Mouse (Mus musculus) induced T-regulatory cell, adult 2 months (primary cell): Measurements from ENCODE around the gene Fnip1.

Experiments
- DNase-seq: peaks from one replicate; pipeline ENCODE4 v3.0.0-alpha.2; 2012; ENCODE audit warnings: low read depth

Gene Fnip1

DNA sequence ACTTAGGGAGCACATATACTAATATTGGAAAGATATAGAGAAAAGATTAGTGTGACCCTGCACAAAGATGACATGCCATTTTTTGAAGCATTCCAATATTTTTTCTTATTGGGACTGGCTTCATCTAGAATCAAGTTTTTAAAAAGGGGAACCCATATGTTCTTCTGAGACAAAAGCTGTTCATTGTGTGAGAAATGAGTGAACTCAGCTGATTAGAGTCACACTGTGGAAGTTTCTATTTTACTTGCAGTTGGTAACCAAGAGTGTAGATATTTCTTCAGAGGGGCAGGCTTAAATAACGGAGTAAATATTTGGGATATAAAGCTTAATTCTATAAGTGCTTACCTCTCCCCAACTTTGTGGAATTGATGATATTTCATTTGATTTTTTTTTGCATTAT is 20.2 kb downstream of the Fnip1 start:
- no peak for DNase-seq

DNA sequence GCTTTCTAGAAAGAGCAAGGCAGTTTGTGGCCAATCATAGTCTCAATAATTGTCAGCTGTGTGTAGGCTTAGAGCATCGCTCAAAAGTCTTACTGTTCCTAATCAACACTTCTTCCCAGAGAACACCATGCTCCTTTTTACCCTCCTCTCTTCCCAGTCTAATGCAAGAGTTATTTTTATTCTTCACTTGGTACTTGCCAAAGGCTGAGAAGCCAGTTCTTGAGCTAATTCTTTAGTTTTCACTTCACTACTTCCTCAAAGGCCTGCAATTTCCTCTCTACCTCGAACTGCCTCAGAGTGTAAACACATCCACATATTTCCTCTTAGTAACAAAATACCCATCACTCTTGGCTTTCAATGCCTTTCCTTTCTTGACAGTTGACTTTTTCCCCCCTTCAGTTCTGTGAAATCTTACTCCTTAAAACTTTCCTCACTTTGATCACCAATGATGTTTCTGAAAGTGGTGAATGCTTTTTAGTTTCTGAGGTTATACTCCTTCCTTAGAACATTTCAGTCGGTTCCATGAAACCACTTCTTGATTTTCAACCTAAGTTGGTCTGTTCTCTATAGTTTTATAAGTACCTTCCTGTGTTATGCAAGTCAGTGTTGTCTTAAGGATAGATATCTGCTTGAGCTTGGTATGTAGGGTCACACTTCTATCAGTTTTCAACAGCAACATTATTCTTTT is 26.7 kb downstream of the Fnip1 start:
- DNase-seq, result peak; percentile 58

DNA sequence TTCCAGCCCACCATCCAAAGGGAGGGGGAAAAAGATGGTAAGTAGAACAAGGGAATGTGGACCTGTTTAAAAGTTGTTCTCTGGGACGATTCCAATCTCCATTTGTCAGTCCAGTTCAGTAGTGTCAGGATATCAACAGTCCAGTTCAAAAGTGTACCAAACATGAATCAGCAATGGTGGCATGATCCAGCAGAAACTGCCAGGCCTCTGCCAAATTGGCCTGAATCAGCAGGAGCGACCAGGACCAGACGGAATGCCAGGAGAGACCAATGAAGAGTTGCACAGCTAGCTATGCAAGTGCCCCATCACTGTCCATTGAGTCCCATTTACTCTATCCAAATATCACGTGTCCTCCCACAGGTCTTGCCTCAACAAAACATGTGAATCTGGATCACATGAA is 34.2 kb downstream of the Fnip1 start:
- DNase-seq, result no peak

DNA sequence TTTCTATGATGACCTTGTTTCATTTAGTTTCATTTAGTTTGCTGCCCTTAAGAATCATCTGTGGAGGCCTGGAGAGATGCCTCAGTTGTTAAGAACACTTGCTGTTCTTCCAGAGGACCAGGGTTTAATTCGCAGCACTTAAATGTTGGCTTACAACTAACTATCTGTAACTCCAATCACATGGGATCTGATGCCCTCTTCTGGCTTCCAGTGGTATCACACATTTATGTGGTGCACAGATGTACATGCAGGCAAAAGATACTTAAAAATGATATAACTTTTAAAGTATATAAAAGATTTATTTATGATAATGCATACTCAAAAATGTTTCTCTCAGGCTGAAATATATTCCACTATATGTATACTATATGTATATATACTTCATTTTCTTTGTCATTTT is 40.4 kb downstream of the Fnip1 start:
- DNase-seq, result peak; percentile 71

DNA sequence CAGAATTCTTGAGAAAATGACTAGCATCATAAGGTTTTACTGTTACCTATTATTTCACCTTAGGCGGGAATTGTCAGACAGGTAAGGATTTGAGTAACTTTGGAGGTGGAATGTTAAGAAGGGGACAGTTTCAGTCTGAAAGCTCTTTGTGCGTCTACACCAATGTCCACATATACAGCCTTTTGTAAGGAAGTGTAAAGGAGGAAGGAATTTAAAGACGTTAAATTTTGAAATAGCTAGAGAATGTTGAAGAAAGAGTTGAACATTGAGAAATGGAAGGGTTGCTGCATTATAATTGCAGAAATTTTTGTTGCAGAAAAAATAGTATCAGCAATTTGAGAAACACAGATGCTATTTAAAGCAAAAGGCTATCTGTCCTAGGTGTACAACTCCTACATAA is 48.0 kb downstream of the Fnip1 start:
- no peak for DNase-seq

DNA sequence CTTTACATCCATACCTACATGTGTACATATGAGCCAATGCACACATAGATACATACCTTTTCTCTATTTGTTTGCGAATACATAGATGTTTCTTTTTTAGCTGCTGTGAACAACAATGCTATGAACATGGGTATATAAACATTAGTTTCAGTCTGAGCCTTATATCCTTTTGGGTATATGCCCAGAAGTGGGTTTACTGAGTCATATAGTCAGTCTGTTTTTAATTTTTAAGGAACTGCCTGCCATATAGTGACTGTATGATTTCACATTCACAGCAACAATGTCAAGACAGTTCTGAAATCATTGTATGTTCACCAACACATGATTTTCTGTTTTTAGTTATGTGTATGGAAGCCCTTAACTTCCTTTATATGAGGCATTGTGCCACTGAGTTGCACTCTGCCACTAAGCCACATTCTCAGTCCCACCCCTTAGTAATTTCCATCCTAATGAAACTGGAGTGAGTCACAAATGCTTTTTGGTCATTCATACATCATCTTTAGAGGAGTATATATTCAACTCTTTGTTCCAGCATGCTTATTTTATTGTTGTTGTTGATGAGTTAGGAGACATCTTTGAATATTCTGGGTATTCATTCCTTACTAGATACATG is 54.1 kb downstream of the Fnip1 start:
- DNase-seq, result no peak

DNA sequence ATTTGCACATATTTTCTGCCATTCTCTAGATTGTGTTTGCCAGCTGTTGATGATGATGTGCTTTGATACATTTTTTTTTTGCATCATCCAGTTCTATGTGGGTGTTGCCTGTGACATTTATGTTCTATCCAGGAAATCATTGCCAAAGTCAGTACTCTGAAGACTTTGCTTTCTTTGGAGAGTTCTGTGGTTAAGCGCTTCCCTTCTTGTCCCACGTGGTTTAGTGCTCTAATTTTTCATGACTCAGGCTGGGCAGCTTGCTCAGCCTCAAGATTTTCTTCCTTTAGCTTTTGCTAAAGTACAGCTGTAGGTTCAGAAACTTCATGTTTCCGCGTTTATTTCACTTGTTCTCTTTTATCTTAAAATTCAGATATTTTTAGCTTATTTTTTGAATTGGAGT is 54.6 kb downstream of the Fnip1 start:
- DNase-seq, result peak; percentile 65

DNA sequence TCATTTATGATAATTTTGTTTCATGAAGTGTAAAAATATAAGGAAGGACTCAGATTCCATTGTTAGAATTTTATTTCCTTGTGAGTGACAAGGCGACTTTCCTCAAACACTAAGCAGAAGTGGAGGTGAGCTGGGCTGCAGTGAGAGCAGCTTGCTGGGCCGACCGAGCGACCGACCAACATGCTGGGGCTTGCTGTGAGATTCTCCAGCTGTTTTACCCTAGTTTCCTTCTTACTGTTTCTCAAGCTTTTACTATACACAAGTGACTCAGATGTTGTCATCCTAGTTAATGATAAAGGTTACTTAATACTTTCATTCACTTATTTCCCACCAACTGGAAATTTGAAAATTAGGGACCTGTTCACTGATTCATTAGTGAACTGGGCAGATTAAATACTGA is 61.8 kb downstream of the Fnip1 start:
- no peak for DNase-seq

DNA sequence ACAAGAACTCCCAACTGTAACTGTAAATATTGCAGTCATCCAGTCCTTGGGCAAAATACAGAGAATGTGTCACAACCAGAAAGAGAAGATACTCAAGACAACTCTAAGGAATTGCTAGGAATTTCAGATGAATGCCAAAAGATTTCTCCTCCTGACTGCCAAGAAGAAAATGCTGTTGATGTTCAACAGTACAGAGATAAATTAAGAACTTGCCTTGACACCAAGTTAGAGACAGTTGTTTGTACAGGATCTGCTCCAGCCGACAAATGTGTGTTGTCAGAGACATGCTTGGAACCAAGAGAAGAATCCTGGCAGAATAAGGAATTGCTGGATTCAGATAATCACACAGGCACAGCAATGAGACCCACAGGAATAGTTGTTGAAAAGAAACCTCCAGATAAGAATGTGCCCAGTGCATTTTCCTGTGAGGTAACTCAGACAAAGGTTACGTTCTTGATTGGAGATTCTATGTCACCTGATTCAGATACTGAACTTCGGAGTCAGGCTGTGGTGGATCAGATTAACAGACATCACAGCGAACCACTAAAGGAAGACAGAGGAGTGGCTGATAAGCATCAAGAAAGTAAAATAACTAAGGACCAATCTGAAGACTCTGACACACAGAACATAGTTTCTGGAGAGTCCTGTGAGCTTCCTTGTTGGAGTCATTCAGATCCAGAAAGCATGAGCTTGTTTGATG is 64.7 kb downstream of the Fnip1 start:
- DNase-seq, result peak; percentile 37

DNA sequence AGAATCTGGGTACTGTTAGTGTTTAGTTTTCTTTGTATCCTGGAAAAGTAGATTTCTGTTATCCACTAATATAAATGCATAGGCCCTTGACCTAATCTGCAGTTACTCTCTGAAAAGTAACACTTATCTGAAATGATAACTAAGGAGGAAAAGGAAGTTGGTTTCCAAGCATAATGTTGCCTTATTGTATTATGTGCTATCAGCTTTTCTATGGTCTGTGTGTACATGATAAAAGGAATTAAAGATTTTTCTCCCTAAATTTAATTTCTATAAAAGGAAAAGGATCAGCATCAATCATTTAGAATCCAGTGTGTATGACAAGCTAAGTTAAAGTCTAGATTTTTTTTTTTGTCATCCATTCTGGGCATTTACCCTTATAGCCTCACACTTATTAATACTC is 75.6 kb downstream of the Fnip1 start:
- no peak for DNase-seq

DNA sequence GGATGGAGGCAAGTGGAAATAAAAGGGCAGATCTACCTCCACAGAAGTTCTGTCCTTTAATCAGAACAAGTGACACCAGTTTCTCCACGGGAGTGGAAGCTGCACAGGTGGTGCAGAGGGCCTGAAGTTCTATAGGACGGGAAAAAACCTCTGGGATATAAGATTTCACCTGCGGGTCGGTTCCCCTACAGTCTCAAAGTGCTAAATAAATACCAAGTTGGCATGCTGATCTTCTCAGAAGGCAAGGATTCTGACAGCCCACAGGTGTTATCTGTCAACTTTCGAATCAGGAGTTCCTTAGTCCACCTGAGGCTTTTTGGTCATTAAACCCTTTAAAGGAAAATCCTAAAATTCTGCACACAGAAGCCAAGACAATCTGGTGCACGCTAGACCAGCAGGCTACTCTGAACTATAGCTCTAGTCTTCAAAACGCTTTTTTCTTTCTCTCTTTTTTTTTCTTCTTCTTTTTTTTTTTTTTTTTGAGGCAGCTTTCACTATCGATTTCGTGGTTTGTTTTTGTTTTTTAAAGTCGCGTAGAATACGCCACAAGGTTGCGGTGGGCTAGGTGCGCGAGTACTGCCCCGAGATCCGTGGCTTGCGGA is 84.0 kb downstream of the Fnip1 start:
- DNase-seq, result no peak

DNA sequence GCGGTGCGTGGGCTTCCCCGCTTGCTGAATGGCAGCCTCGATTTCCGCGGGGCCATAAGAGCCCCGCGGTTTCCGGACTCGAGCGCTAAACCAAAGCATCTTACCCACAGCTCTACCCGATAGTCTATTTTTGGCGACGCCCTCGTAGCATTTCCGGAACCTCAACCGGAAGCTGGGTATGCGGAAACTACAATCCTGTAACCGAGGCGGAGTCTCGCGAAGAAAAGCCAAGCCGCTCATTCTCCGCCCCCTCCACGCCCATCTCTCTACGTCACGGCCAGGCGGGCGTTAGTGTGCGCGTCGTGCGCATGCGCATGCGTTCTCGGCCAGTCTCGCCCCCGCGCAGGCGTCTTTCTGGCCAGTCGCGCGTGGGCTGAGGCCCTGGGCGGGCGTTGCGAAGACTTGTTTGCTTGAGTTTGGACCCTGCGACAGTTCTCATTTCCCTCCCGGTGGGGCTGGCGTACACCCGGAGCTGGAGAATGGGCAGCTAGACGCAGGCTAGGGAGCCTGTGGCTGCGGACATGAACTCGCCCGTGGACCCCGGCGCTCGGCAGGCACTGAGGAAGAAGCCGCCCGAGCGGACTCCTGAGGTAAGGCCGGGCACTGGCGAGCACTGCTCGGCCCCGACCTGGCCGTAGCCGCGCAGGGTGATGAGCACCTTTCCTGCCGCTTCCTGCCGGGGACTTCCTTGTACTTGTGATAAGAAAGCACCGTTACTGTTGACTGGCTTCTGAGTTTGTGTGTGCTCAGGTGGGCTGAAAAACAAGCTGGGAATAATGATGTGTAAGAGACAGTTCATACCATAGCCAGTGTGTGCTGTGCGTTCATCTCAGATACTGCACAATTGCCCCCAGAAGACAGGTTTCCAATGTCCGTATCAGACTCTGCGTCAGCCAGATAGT is 84.8 kb downstream of the Fnip1 start, which contains the start of gene Rapgef6:
Gene Rapgef6, plus strand, starts transcription at position 319 of the 902 bp plus-strand sequence.
- peak; percentile 100 for DNase-seq

DNA sequence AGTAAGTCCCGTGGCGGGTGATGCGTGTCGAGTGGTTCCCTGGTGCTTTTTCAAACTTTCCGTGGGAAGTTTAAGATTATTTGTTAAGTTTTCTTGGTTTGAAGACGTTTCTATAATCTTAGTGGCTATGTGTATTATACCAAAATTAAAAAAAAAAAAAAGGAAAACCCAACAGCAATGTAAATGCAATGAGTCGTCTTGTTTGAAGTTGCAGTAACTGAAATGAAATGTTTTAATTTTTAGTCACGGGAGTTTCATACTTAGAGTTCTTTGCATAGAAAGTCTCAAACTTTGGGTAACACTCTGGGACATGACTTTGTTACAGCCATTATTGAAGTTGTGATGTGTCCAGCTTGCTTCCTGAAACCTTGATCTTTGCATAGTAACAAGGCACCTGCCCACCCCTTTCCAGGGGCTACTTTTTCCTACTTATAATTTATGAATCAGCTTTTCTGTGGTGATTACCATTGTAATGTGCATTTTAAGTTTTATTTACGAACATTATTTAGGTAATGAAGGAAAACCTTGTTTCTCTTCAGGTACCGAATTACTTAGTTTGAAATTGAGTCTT is 85.5 kb downstream of the Fnip1 start:
- no peak for DNase-seq

DNA sequence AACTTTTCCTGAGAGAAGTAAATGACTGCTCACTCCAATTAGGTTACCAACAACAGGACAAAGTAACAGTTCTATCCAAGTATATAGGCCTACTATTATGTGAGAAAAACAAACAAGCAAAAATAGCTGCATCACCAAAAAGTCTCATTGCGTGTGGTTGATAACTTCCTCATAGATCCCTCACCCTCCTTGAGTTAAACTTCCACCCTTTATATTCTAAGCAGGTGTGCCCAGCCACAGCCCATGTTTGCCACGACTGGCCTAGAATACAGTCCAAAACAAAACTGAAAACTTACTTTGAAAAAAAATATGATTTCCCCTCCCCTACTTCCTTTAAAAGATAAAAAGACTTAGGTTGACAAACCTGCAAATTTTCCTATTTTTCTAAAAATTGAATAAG is 90.0 kb downstream of the Fnip1 start:
- peak; percentile 52 for DNase-seq

DNA sequence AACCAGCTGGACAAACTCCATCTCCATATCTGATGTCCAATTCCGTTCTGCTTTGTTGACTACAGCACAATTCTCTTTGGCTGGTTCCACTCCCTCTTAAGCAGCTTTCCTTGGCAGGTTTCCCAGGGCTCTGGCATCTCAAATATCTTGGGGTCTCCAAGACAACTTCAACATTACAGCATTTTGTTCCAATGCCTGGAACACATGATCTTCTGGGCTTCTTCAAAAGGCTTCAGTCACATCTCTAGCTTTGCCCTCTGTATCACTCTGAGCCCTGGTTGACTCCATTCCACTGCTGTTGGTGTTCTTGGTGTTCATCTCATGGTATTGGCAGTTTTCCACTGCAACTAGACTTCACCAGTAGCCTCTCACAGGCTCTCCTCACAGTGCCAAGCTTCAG is 92.4 kb downstream of the Fnip1 start:
- DNase-seq, result no peak

DNA sequence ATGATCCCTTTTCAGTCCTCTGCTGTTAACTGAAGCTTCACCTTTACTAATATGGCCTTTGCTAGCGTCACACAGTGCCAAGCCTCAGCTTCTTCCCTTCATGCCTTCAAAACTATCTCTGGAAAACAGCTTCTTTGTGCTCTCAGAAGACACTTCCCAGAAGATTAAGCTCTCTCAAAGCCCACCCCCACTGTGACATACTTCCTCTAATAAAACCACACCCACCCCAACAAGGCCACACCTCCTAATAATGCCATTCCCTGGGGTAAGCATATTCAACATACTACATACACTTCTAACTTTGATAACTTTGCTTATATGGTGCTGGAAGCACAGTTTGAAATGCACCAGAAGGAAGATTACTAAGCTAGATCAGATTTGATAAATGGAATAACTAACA is 92.9 kb downstream of the Fnip1 start:
- DNase-seq, result no peak

DNA sequence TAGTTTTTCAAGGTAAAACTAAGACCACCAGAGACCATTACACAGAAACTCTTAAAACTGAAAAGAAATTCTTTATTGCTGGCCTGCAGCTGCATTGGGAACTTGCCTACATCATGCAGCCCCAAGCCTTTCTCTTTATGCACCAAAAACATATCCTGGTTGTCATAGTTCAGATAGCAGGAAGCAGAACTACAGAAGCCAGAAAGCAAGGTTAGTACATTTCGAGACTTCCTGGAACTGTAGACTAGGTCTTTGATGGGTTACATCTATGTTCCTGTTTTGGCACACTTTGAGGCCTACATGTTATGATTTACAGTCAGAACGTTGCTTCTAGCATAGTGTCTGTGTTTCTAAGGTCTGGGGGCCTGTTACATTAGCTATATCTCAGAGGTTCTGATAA is 95.8 kb downstream of the Fnip1 start:
- DNase-seq, result peak; percentile 71

DNA sequence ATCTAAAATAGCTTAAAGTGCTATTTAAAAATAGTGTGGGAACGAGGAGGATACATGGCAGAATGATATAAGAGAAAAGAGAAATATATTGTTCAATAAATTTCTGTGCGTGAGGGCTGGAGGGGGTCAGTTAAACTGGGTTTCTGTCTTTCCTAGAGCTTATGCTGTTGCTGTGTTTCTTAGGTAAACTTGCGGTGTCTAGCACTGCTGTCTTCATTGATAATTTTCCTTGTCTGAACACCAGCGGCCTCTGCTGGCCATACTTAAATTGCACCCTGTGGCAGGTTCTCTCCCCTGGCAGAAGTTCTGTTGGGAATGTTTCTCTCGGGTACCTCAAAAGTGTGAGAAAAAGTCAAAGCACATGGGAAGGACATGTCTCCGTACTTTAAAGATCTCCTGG is 96.9 kb downstream of the Fnip1 start:
- peak; percentile 89 for DNase-seq

DNA sequence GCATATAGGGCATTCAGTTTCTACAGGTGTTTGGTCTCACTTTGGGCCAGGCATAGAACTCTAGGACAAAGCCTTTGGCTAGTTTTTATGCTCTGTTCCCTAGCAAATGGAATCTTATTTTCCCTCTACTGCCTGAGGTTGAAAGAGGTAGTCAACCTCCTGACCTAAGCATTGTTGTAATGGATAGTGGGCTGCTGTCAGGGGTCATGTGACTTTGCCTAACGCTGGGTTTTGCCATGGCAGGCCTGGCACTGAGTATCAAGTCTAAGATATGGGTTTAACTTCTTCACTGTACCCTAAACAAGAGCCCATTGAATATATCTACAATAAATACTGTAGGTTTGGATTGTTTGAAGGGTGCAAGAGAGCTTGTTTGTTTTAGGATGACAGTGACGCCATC is 101.0 kb downstream of the Fnip1 start:
- DNase-seq, result no peak

DNA sequence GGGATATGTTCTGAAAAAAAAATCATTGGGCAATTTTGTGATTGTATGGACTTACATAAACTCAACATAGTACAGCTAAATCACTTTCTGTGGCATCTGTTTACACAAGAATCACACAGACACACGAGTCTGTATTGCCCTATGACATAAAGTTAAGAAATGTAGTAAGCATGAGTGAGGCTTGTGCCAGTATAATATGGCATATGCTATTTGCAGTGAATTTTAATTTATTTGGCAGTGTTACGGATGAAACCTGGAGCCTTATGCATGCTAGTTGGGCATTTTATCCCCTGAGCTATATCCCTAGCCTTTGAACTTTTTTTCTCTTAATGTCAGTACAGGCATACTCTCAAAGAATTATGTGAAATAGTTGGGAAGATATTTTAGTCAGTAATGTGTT is 101.5 kb downstream of the Fnip1 start:
- DNase-seq, result no peak

DNA sequence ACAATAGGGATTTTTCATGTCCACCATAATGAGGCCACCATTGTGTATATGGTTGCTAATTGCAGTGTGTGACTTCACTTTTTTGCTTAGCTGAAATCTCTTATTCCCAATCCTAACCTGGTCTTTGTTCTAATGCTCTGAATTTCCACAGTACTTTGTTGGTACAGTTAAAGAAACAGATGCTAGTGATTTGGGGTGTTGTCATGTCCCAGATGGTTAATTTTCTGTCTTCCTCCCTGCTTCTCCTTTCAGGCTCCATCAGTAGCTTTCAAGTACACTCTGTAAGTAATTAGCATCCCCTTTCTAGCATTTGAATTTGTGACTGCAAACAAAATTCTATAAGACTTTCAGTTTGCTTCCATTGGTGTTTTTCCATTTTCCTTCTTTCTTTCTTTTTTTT is 102.3 kb downstream of the Fnip1 start:
- no peak for DNase-seq

DNA sequence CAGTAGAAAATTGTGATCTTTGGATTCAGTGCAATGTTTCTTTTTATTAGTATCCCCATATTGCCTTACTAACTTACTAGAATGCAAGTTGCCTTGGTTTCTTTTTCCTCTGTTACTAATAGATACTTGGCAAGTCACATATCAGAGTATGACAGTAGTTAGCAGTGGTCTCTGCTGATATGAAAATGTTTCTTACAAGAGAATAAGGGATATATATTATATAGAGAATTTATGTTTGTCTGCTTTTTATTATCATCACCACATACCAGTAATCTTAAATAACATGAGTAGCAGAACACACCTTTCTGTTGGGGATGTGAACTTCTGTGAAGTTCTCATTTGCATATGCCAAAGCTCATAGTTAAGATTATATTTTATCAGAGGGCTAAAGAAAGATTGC is 104.4 kb downstream of the Fnip1 start:
- DNase-seq, result no peak
